Mouse (Mus musculus): ENCODE results near the gene Cnrip1.

Gene Cnrip1

GRCm38 (mm10) chr11:17107359-17107758 is 56.0 kb downstream of the Cnrip1 start:
- in situ Hi-C loops (cut with MseI, MboI), result no loop called here

DNA sequence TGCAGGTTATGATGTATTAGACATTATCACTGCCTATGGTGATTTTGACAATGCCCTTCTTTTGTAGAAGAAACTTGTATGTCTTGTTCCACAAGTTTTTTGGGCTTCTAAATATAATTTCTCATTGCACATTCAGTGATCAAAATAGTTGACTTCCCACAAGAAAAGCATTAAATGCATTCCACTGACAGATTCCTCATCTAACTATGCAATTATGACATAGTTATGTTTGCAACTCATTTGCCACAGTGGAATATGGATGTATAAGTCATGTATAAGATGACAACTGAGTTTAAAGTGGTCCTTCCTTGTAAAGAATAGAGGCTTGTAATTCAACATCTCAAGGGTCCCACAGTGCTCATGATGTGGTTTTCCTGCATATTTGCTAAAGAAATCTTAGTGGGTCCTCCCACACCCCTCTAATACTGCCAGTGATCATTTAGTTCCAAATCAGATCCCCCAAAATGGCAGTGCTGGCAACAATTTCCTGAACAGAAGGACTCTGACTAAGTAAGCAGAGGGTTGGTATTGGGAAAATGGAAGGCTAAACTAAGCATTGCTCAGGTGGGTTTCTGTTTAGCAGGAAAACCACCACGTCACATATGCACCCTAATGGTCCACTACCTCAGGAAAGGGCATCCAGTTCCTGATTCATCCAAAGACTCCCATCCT is 61.2 kb downstream of the Cnrip1 start:
- in situ Hi-C loops (cut with MseI, MboI), result no loop called here

DNA sequence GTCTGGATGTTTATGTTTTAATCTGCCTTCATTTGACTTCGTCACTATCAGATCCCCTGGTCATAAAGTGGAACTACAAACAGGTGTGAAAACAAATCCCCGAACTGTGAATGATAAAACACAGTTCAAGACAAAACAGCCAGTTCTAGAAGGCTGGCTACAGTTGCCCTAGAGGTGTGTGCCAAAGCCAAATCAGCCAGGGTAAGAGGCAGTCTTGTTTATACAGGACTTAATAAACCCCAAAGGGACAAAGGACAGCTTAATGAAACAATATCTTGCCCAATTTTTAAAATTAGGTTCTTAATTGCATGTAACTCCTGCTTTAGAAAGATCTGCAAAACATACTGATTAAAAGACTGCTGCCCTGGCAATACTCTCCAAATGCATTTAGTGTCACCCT is 75.0 kb downstream of the Cnrip1 start:
- in situ Hi-C loops (cut with MseI, MboI), result no loop called here

Measured in mouse trophoblast stem cell (cell line).